26 mouse cellular contexts compared by ENCODE assay signal in the genomic region with DNA sequence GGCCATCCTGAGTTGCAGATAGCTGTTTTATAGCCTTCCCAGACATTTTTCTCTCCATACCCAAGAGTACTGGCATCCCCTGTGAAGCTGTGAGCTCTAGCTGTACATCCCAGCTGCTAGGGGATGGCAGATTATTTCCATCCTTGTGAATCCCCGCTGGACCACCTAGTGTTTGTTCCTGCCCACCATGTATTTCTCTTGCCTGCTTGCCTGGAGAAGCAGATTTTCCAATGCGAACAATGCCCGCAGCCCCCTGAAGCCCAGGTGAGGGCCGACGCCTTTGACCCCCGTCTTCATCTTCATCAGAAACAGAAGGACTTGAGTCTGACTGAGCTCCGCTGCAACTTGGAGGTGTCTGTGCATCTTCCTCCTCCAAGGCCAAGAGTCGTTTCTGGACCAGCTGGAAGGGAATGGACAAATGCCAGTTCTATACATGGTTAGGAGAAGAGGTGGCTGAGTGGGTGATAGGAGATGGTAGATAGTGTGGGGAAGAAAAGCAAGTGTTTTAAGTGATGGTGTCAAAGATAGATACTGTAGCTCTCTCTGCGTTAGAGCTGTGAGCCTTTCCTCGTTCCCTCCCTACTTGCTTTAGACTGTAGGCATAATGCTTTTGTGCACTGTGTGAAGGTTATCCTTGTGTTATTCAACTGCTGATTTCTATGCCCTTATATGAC. TPM values are rescaled to one million over a fixed set of nuclear protein-coding genes. Genes with fewer than 3 reads are reported as not detected.
DNase-seq lines count a peak whose midpoint lies in the region; ATAC-seq lines count a peak whose summit lies in the region.
"Had no signal": no experiment of that assay in that cellular context is flagged by ENCODE, and none has a peak within 500 bp of the region (broad histone marks: within the 10 kb centered on the region; RNA-seq: fewer than 3 reads in every experiment).

No protein-coding gene starts in this region.

- no peak for DNase-seq in frontal cortex, postnatal 25 days (ENCODE audit: low spot score in 2 of 2)
- DNase-seq in left cerebral cortex, postnatal 36 days (ENCODE audit: low spot score in 2 of 2) = peak; percentile 32 to 58
- no peak for DNase-seq in left cerebral cortex, postnatal 4 days
- peak; percentile 32 for DNase-seq in right cerebral cortex, postnatal 25 days
- DNase-seq in right cerebral cortex, postnatal 4 days = no peak
- DNase-seq in telencephalon, adult 2 months (ENCODE audit: low read depth, low spot score) = peak; percentile 86
- DNase-seq in kidney, postnatal 10 days = no peak
- DNase-seq: adrenal gland, adult 8-10 months; adrenal gland, postnatal 14 days; adrenal gland, postnatal 36 days; B cell, adult 2 months; cerebellum, adult 11 months; cerebellum, adult 18-20 months; cerebellum, adult 8-10 months; cerebellum, adult 9-11 months; cerebellum, postnatal 14 days; cerebellum, postnatal 36 days had no signal

- peak; percentile 85 for ATAC-seq in frontal cortex, adult (ENCODE audit: low TSS enrichment)
- ATAC-seq: activated CD4-positive, CD25-positive, alpha-beta regulatory T cell, adult 4 months; CD4-positive, CD25-positive, alpha-beta regulatory T cell, adult 4 months; forebrain, embryonic 13.5 days; forebrain, embryonic 15.5 days; Patski had no signal

- intact Hi-C loops in left cerebral cortex, postnatal 36 days (cut with DNase I) = no loop called here
- intact Hi-C loops in left cerebral cortex, postnatal 4 days (cut with DNase I) = no loop called here

RNA-seq across cellular contexts. Expression of a gene that starts 9.2 kb away (rescaled TPM):
- under 1 TPM in 1 of 2 experiments, not detected in 1; 0.20 TPM for total RNA-seq in left cerebral cortex, postnatal 36 days (2021)
- not detected for total RNA-seq in left cerebral cortex, postnatal 4 days (2021)
- total RNA-seq: adrenal gland, adult 18-20 months; adrenal gland, postnatal 14 days; adrenal gland, postnatal 36 days; CH12.LX; common myeloid progenitor, adult 5-6 weeks had no signal

RNA-seq across cellular contexts. Expression of a gene that starts 10.6 kb away (rescaled TPM):
- total RNA-seq in left cerebral cortex, postnatal 36 days (2021) = 100 to 1,000 TPM; 162 to 163 TPM
- 10 to 100 TPM; 47.7 to 50.4 TPM for total RNA-seq in left cerebral cortex, postnatal 4 days (2021)

RNA-seq across cellular contexts. Expression of a gene that starts 11.8 kb away (rescaled TPM):
- 10 to 100 TPM; 50.4 to 51.7 TPM for total RNA-seq in left cerebral cortex, postnatal 36 days (2021)
- 10 to 100 TPM; 72.4 to 79.6 TPM for total RNA-seq in left cerebral cortex, postnatal 4 days (2021)

RNA-seq across cellular contexts. Expression of a gene that starts 15.7 kb away (rescaled TPM):
- total RNA-seq in left cerebral cortex, postnatal 36 days (2021) = 100 to 1,000 TPM; 114 to 134 TPM
- total RNA-seq in left cerebral cortex, postnatal 4 days (2021) = 10 to 100 TPM; 84.1 to 87.2 TPM

RNA-seq across cellular contexts. Expression of a gene that starts 16.2 kb away (rescaled TPM):
- total RNA-seq in left cerebral cortex, postnatal 36 days (2021) = 1 to 10 TPM in 1 of 2 experiments, not detected in 1; 4.8 TPM
- total RNA-seq in left cerebral cortex, postnatal 4 days (2021) = under 1 TPM in 1 of 2 experiments, not detected in 1; 0.64 TPM
- total RNA-seq: adrenal gland, postnatal 14 days; common myeloid progenitor, adult 5-6 weeks had no signal

Comparison
In these comparisons a context has a peak if more than half of its experiments do, and no peak if none do; other contexts are left out.
1. DNase-seq: peak in left cerebral cortex, postnatal 36 days (2 of 2), right cerebral cortex, postnatal 25 days (single experiment) and telencephalon, adult 2 months (single experiment); none in frontal cortex, postnatal 25 days (0 of 2), left cerebral cortex, postnatal 4 days (single experiment), right cerebral cortex, postnatal 4 days (single experiment) and kidney, postnatal 10 days (single experiment).